In the genomic region with DNA sequence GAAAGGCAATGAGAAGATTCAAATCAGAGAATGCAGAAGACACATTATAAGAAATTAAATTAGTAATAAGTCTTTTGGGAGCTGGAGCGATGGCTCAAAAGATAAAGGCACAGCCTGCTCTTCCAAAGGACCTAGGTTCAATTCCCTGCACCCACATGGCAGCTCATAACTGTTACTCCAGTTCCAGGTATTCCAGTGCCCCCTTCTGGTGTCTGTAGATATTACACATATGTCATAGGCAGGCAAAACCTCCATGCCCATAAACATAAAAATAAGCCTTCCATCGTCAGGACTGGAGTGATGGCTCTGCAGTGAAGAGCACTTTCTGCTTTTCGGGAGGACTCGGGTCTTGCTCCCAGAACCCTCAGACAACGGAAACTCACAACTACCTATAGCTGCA, we compare ENCODE assay signal across 24 mouse cellular contexts.
DNase-seq lines count a peak whose midpoint lies in the region; ATAC-seq and TF ChIP-seq lines count a peak whose summit lies in the region.
"Had no signal": no experiment of that assay in that cellular context is flagged by ENCODE, and none has a peak within 500 bp of the region (broad histone marks: within the 10 kb centered on the region; RNA-seq: fewer than 3 reads in every experiment).

No protein-coding gene starts in this region.

- no peaks in the 10 kb centered on the region for H3K9me3 ChIP-seq in midbrain, postnatal 0 days (ENCODE audit: low read length)
- peaks cover 18% of the 10 kb centered on the region for H3K9me3 ChIP-seq in midbrain, embryonic 10.5 days (replicated peaks)
- H3K9me3 ChIP-seq: intestine, embryonic 15.5 days had no signal

- H3K4me1 ChIP-seq in midbrain, postnatal 0 days (ENCODE audit: insufficient read depth, low read length): no peaks in the 10 kb centered on the region
- H3K4me1 ChIP-seq in midbrain, embryonic 10.5 days: peaks cover 3% of the 10 kb centered on the region; the same call in 1 of the 2 replicates
- H3K4me1 ChIP-seq: embryonic facial prominence, embryonic 13.5 days; forebrain, embryonic 15.5 days; heart, embryonic 12.5 days; intestine, embryonic 15.5 days; neural tube, embryonic 13.5 days had no signal

- H3K27ac ChIP-seq in layer of hippocampus, adult 2 months: no peak overlapping the region
- no peak overlapping the region for H3K27ac ChIP-seq in midbrain, postnatal 0 days (ENCODE audit: low read depth, low read length)
- H3K27ac ChIP-seq in midbrain, embryonic 10.5 days (replicated peaks): no peak overlapping the region
- H3K27ac ChIP-seq: embryonic facial prominence, embryonic 13.5 days; forebrain, embryonic 10.5 days; forebrain, embryonic 15.5 days; intestine, embryonic 15.5 days; neural tube, embryonic 13.5 days had no signal

- ATAC-seq in midbrain, postnatal 0 days (ENCODE audit: low FRiP score): no peak
- ATAC-seq: activated CD4-positive, CD25-positive, alpha-beta regulatory T cell, adult 4 months; forebrain, embryonic 15.5 days; hindbrain, embryonic 16.5 days; intestine, embryonic 15.5 days had no signal

- peak; percentile 59 for TF ChIP-seq CTCF in layer of hippocampus, adult 2 months (conservative IDR thresholded peaks at IDR 0.05)
- TF ChIP-seq CTCF in midbrain, postnatal 0 days (IDR thresholded peaks at IDR 0.05): peak; percentile 21; the same call in 1 of the 2 replicates

- no peak overlapping the region for H3K4me2 ChIP-seq in midbrain, postnatal 0 days (ENCODE audit: low read depth, low read length, poor library complexity, severe bottlenecking)
- H3K4me2 ChIP-seq: embryonic facial prominence, embryonic 13.5 days; forebrain, embryonic 15.5 days; heart, embryonic 12.5 days; intestine, embryonic 15.5 days; neural tube, embryonic 13.5 days had no signal

- H3K27me3 ChIP-seq in midbrain, postnatal 0 days (ENCODE audit: insufficient read depth, low read length): no peaks in the 10 kb centered on the region
- no peaks in the 10 kb centered on the region for H3K27me3 ChIP-seq in midbrain, embryonic 10.5 days (ENCODE audit: low read depth, poor library complexity, severe bottlenecking)
- H3K27me3 ChIP-seq: embryonic facial prominence, embryonic 13.5 days; forebrain, embryonic 15.5 days; heart, embryonic 12.5 days; intestine, embryonic 15.5 days; neural tube, embryonic 13.5 days had no signal

- H3K36me3 ChIP-seq in midbrain, postnatal 0 days (ENCODE audit: insufficient read depth, low read length): no peaks in the 10 kb centered on the region
- H3K36me3 ChIP-seq in midbrain, embryonic 10.5 days: peaks cover 48% of the 10 kb centered on the region
- H3K36me3 ChIP-seq: forebrain, embryonic 15.5 days had no signal

- WGBS in midbrain, postnatal 0 days: 94% methylated on average over 5 of the region's 5 CpGs
- WGBS in midbrain, embryonic 10.5 days: 94% methylated on average over 5 of the region's 5 CpGs

- no peak overlapping the region for H3K9ac ChIP-seq in midbrain, postnatal 0 days (replicated peaks; ENCODE audit: low read length, poor library complexity, severe bottlenecking)
- H3K9ac ChIP-seq: embryonic facial prominence, embryonic 13.5 days; forebrain, embryonic 15.5 days; heart, embryonic 12.5 days; intestine, embryonic 15.5 days; neural tube, embryonic 13.5 days had no signal

- H3K4me3 ChIP-seq in layer of hippocampus, adult 2 months: no peak overlapping the region
- H3K4me3 ChIP-seq in midbrain, postnatal 0 days (ENCODE audit: low read depth, low read length): no peak overlapping the region
- H3K4me3 ChIP-seq in midbrain, embryonic 10.5 days: no peak overlapping the region
- H3K4me3 ChIP-seq: embryonic facial prominence, embryonic 13.5 days; forebrain, embryonic 10.5 days; forebrain, embryonic 15.5 days; heart, embryonic 12.5 days; intestine, embryonic 15.5 days; neural tube, embryonic 13.5 days had no signal

- no peak for DNase-seq in layer of hippocampus, adult 2 months (ENCODE audit: low spot score in 2 of 2)
- DNase-seq in layer of hippocampus, adult 8-10 months (ENCODE audit: low spot score in 2 of 2): no peak
- no peak for DNase-seq in midbrain, postnatal 0 days (ENCODE audit: low spot score)
- DNase-seq in midbrain, embryonic 10.5 days (ENCODE audit: low spot score): no peak
- DNase-seq in R1 (ENCODE audit: low read depth, low spot score): peak; percentile 41
- DNase-seq in gastrocnemius, postnatal 4 days (ENCODE audit: low spot score in 2 of 2): no peak
- DNase-seq: adrenal gland, adult 2 months; adrenal gland, postnatal 36 days; B cell, adult 2 months; gastrocnemius, postnatal 25 days; heart, adult 18-20 months; kidney, adult 9 months; kidney, postnatal 14 days; layer of hippocampus, postnatal 36 days; lung, adult 2 months; lung, postnatal 10 days had no signal
